In the genomic region with DNA sequence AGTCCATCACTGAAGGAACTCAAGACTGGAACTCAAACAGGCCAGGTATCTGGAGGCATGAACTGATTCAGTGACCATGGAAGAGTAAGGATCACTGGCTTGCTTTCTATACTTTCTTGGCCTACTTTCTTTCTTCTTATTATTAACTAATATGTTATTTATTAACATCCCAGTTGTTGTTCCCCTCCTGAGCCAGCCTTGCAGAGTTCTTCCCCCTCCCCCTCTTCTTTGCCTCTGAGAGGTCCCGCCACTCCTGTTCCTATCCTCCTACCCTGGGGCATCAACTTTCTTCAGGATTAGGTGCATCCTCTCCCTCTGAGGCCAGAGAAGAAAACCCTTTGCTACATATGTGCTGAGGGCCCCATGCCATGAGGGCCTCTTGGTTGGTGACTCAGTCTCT, we compare ENCODE assay signal across 24 mouse cellular contexts.
DNase-seq lines count a peak whose midpoint lies in the region; ATAC-seq and TF ChIP-seq lines count a peak whose summit lies in the region.
"Had no signal": no experiment of that assay in that cellular context is flagged by ENCODE, and none has a peak within 500 bp of the region (broad histone marks: within the 10 kb centered on the region; RNA-seq: fewer than 3 reads in every experiment).

No protein-coding gene starts in this region.

- no peak overlapping the region for H3K27ac ChIP-seq in kidney, adult 2 months (ENCODE audit: insufficient read depth, low read depth, low read length)
- no peak overlapping the region for H3K27ac ChIP-seq in kidney, embryonic 15.5 days
- no peak overlapping the region for H3K27ac ChIP-seq in kidney, embryonic 14.5 days (ENCODE audit: low read depth, low read length)
- no peak overlapping the region for H3K27ac ChIP-seq in kidney, postnatal 0 days
- H3K27ac ChIP-seq: embryonic facial prominence, embryonic 10.5 days; embryonic facial prominence, embryonic 12.5 days; forebrain, embryonic 13.5 days had no signal

- H3K27me3 ChIP-seq in kidney, adult 2 months (replicated peaks; ENCODE audit: control insufficient read depth, insufficient read depth, low read length): no peaks in the 10 kb centered on the region
- H3K27me3 ChIP-seq in kidney, embryonic 15.5 days: no peaks in the 10 kb centered on the region
- H3K27me3 ChIP-seq in kidney, embryonic 14.5 days (ENCODE audit: control insufficient read depth, insufficient read depth, low read length): no peaks in the 10 kb centered on the region
- H3K27me3 ChIP-seq in kidney, postnatal 0 days (ENCODE audit: insufficient read depth, low read length): no peaks in the 10 kb centered on the region
- H3K27me3 ChIP-seq: CH12.LX; embryonic facial prominence, embryonic 12.5 days; forebrain, embryonic 13.5 days; Patski had no signal

- 18% methylated on average over 1 of the region's 1 CpGs for WGBS in kidney, adult 2 months
- WGBS in kidney, embryonic 15.5 days: 57% methylated on average over 1 of the region's 1 CpGs
- WGBS in kidney, embryonic 14.5 days: 81% methylated on average over 1 of the region's 1 CpGs
- WGBS in kidney, postnatal 0 days: 73% methylated on average over 1 of the region's 1 CpGs

- no peaks in the 10 kb centered on the region for H3K9me3 ChIP-seq in kidney, embryonic 15.5 days (replicated peaks)
- H3K9me3 ChIP-seq in kidney, embryonic 14.5 days (ENCODE audit: control insufficient read depth, low read length): no peaks in the 10 kb centered on the region
- H3K9me3 ChIP-seq in kidney, postnatal 0 days (replicated peaks; ENCODE audit: low read length): no peaks in the 10 kb centered on the region
- H3K9me3 ChIP-seq: embryonic facial prominence, embryonic 10.5 days; embryonic facial prominence, embryonic 12.5 days; forebrain, embryonic 13.5 days; G1E had no signal

- no peak overlapping the region for H3K4me2 ChIP-seq in kidney, embryonic 15.5 days
- no peak overlapping the region for H3K4me2 ChIP-seq in kidney, embryonic 14.5 days (replicated peaks; ENCODE audit: low read depth, low read length)
- H3K4me2 ChIP-seq in kidney, postnatal 0 days (ENCODE audit: low read length): no peak overlapping the region
- H3K4me2 ChIP-seq: embryonic facial prominence, embryonic 12.5 days; forebrain, embryonic 13.5 days had no signal

- no peak overlapping the region for H3K9ac ChIP-seq in kidney, embryonic 15.5 days
- H3K9ac ChIP-seq in kidney, embryonic 14.5 days (ENCODE audit: low read depth, low read length): no peak overlapping the region
- no peak overlapping the region for H3K9ac ChIP-seq in kidney, postnatal 0 days (ENCODE audit: low read depth, low read length)
- H3K9ac ChIP-seq: embryonic facial prominence, embryonic 12.5 days; forebrain, embryonic 13.5 days had no signal

- ATAC-seq in kidney, embryonic 15.5 days (replicated peaks; ENCODE audit: low FRiP score): peak; percentile 69; the same call in 1 of the 2 replicates
- ATAC-seq in kidney, embryonic 14.5 days (ENCODE audit: low FRiP score, low TSS enrichment): no peak
- peak; percentile 75 for ATAC-seq in kidney, postnatal 0 days (replicated peaks; ENCODE audit: low FRiP score, low read depth)
- ATAC-seq: activated CD4-positive, CD25-positive, alpha-beta regulatory T cell, adult 4 months; CD4-positive, CD25-positive, alpha-beta regulatory T cell, adult 4 months; forebrain, embryonic 13.5 days; Patski had no signal

- no peak for TF ChIP-seq CTCF in kidney, adult 2 months (conservative IDR thresholded peaks at IDR 0.05; ENCODE audit: insufficient read depth, insufficient read length, low read depth, low read length)
- no peak for TF ChIP-seq CTCF in kidney, postnatal 0 days (IDR thresholded peaks at IDR 0.05; ENCODE audit: low read depth)

- no peaks in the 10 kb centered on the region for H3K36me3 ChIP-seq in kidney, adult 2 months (ENCODE audit: control insufficient read depth, insufficient read depth, low read length)
- H3K36me3 ChIP-seq in kidney, embryonic 15.5 days: no peaks in the 10 kb centered on the region
- H3K36me3 ChIP-seq in kidney, embryonic 14.5 days (ENCODE audit: control insufficient read depth, insufficient read depth, low read length): no peaks in the 10 kb centered on the region
- H3K36me3 ChIP-seq in kidney, postnatal 0 days (ENCODE audit: insufficient read depth, low read length): no peaks in the 10 kb centered on the region
- H3K36me3 ChIP-seq: embryonic facial prominence, embryonic 10.5 days; embryonic facial prominence, embryonic 12.5 days; G1E had no signal

- no peak for TF ChIP-seq POLR2A in kidney, adult 2 months (IDR thresholded peaks at IDR 0.05; ENCODE audit: low read depth, low read length)

- no peak overlapping the region for H3K4me3 ChIP-seq in kidney, adult 2 months (ENCODE audit: insufficient read depth, low read depth, low read length)
- no peak overlapping the region for H3K4me3 ChIP-seq in kidney, embryonic 15.5 days (replicated peaks)
- H3K4me3 ChIP-seq in kidney, embryonic 14.5 days (ENCODE audit: low read length): no peak overlapping the region
- H3K4me3 ChIP-seq in kidney, postnatal 0 days (replicated peaks; ENCODE audit: low read depth, low read length): no peak overlapping the region
- H3K4me3 ChIP-seq: embryonic facial prominence, embryonic 10.5 days; embryonic facial prominence, embryonic 12.5 days; forebrain, embryonic 13.5 days had no signal

- peak; percentile 13 for DNase-seq in kidney, adult 2 months
- no peak for DNase-seq in kidney, postnatal 14 days
- no peak for DNase-seq in kidney, postnatal 0 days (ENCODE audit: low spot score)
- DNase-seq in kidney, postnatal 36 days: peak; percentile 1 to 3
- no peak for DNase-seq in yolk sac, embryonic 10.5 days (ENCODE audit: low spot score)
- DNase-seq: adrenal gland, adult 8-10 months; adrenal gland, postnatal 14 days; adrenal gland, postnatal 36 days; B cell, adult 2 months; cerebellum, adult 11-12 months; cerebellum, adult 2 months; cerebellum, adult 9-10 months; cerebellum, postnatal 10 days; cerebellum, postnatal 25 days had no signal

- no peaks in the 10 kb centered on the region for H3K4me1 ChIP-seq in kidney, adult 2 months (ENCODE audit: control insufficient read depth, insufficient read depth, low read length)
- no peaks in the 10 kb centered on the region for H3K4me1 ChIP-seq in kidney, embryonic 15.5 days
- H3K4me1 ChIP-seq in kidney, embryonic 14.5 days (ENCODE audit: control insufficient read depth, insufficient read depth, low read length): no peaks in the 10 kb centered on the region
- H3K4me1 ChIP-seq in kidney, postnatal 0 days (replicated peaks; ENCODE audit: insufficient read depth, low read length): no peaks in the 10 kb centered on the region
- H3K4me1 ChIP-seq: embryonic facial prominence, embryonic 10.5 days; embryonic facial prominence, embryonic 12.5 days; forebrain, embryonic 13.5 days had no signal

Comparison
In these comparisons a context has a peak if more than half of its experiments do, and no peak if none do; other contexts are left out.
1. DNase-seq: peak in kidney, adult 2 months (single experiment) and kidney, postnatal 36 days (2 of 2); none in kidney, postnatal 14 days (single experiment), kidney, postnatal 0 days (single experiment) and yolk sac, embryonic 10.5 days (single experiment).